Mouse (Mus musculus) MEL (cell line): ENCODE measurements around the gene Dennd4a. TPM values are rescaled to one million over a fixed set of nuclear protein-coding genes. Genes with fewer than 3 reads are reported as not detected.

Experiments
- DNase-seq: peaks from one replicate; pipeline ENCODE4 v3.0.0; 2011; ENCODE audit warnings: low read depth, low spot score
- H3K27ac ChIP-seq: 2 replicates; pipeline ENCODE4 v1.5.1; 2012; ENCODE audit warnings: low read depth, mild to moderate bottlenecking, control low read depth, low read length, moderate library complexity; ENCODE audit not compliant: control insufficient read depth
- H3K27me3 ChIP-seq, 2 experiments: fragments of 150-350 bp in 1 of 2; sonication (generic) in 1 of 2; 2 replicates each; pipeline ENCODE4 v1.6.1; 2012; ENCODE audit warnings: low read length in 2 of 2, mild to moderate bottlenecking in 2 of 2, improper control_type of control experiment in 1 of 2, moderate library complexity in 1 of 2; ENCODE audit not compliant: insufficient read depth in 2 of 2, control insufficient read depth in 1 of 2
- H3K36me3 ChIP-seq, 2 experiments: 2 replicates each; pipeline ENCODE4 v1.6.1; 2012 to 2014; ENCODE audit warnings: low read length in 2 of 2, improper control_type of control experiment in 1 of 2, inconsistent platforms in 1 of 2, mild to moderate bottlenecking in 1 of 2; ENCODE audit not compliant: insufficient read depth in 2 of 2, control insufficient read depth in 1 of 2
- H3K4me1 ChIP-seq, 2 experiments: fragments of 150-350 bp in 1 of 2; sonication (generic) in 1 of 2; 2 replicates each; pipeline ENCODE4 v1.6.1; 2012; ENCODE audit warnings: low read length in 2 of 2, improper control_type of control experiment in 1 of 2, mild to moderate bottlenecking in 1 of 2; ENCODE audit not compliant: insufficient read depth in 2 of 2, control insufficient read depth in 1 of 2
- H3K4me3 ChIP-seq, 2 experiments: fragments of 150-350 bp in 1 of 2; sonication (generic) in 1 of 2; 2 replicates each; pipeline ENCODE4 v1.5.1; 2012; ENCODE audit warnings: low read depth in 2 of 2, low read length in 2 of 2, mild to moderate bottlenecking in 2 of 2, moderate library complexity in 2 of 2, control low read depth in 1 of 2, improper control_type of control experiment in 1 of 2; ENCODE audit not compliant: control insufficient read depth in 1 of 2, insufficient read depth in 1 of 2
- H3K79me2 ChIP-seq: 2 replicates; pipeline ENCODE4 v1.6.1; 2012; ENCODE audit warnings: mild to moderate bottlenecking, low read length, moderate library complexity; ENCODE audit not compliant: control insufficient read depth, poor library complexity, insufficient read depth
- H3K9ac ChIP-seq: 2 replicates; pipeline ENCODE4 v1.6.1; 2012; ENCODE audit warnings: low read depth, mild to moderate bottlenecking, control low read depth, low read length, moderate library complexity; ENCODE audit not compliant: control insufficient read depth, poor library complexity, severe bottlenecking
- H3K9me3 ChIP-seq: fragments of 150-350 bp; sonication (generic); replicated peaks from 2 replicates; pipeline ENCODE4 v1.6.1; 2012; ENCODE audit warnings: mild to moderate bottlenecking, low read length, improper control_type of control experiment, moderate library complexity; ENCODE audit not compliant: insufficient read depth
- BHLHE40 ChIP-seq: IDR thresholded peaks from 2 replicates; pipeline ENCODE4 v1.6.1; 2012; ENCODE audit warnings: low read depth, mild to moderate bottlenecking, inconsistent platforms, low read length, improper control_type of control experiment, borderline replicate concordance
- CHD1 ChIP-seq: IDR thresholded peaks from 2 replicates; pipeline ENCODE4 v1.6.1; 2012; ENCODE audit warnings: low read depth, mild to moderate bottlenecking, inconsistent platforms, low read length, improper control_type of control experiment
- ELF1 ChIP-seq: IDR thresholded peaks from 2 replicates; pipeline ENCODE4 v1.6.1; 2014; ENCODE audit warnings: low read depth, mild to moderate bottlenecking, inconsistent platforms, low read length, improper control_type of control experiment, moderate library complexity
- EP300 ChIP-seq, 2 experiments: IDR thresholded peaks; 2 replicates each; pipeline ENCODE4 v1.6.1; 2011; ENCODE audit warnings: improper control_type of control experiment in 2 of 2, low read length in 2 of 2, low read depth in 1 of 2, mild to moderate bottlenecking in 1 of 2
- MAFK ChIP-seq: IDR thresholded peaks from 2 replicates; pipeline ENCODE4 v1.6.1; 2011; ENCODE audit warnings: low read depth, mild to moderate bottlenecking, low read length, improper control_type of control experiment, borderline replicate concordance
- MAX ChIP-seq: IDR thresholded peaks from 2 replicates; pipeline ENCODE4 v1.6.1; 2011; ENCODE audit warnings: low read length, improper control_type of control experiment
- MAZ ChIP-seq: IDR thresholded peaks from 2 replicates; pipeline ENCODE4 v1.6.1; 2012; ENCODE audit warnings: low read depth, mild to moderate bottlenecking, inconsistent platforms, low read length, improper control_type of control experiment
- MXI1 ChIP-seq: IDR thresholded peaks from 2 replicates; pipeline ENCODE4 v1.6.1; 2011; ENCODE audit warnings: mild to moderate bottlenecking, low read depth, low read length, improper control_type of control experiment
- MYB ChIP-seq: IDR thresholded peaks from 2 replicates; pipeline ENCODE4 v1.6.1; 2011; ENCODE audit warnings: mild to moderate bottlenecking, low read depth, low read length, improper control_type of control experiment
- MYC ChIP-seq: IDR thresholded peaks from 2 replicates; pipeline ENCODE4 v1.6.1; 2011; ENCODE audit warnings: low read depth, mild to moderate bottlenecking, low read length, improper control_type of control experiment, moderate library complexity
- NELFE ChIP-seq: IDR thresholded peaks from 2 replicates; pipeline ENCODE4 v1.6.1; 2011; ENCODE audit warnings: low read depth, low read length, improper control_type of control experiment
- NRF1 ChIP-seq: IDR thresholded peaks from 2 replicates; pipeline ENCODE4 v1.6.1; 2014; ENCODE audit warnings: low read depth, mild to moderate bottlenecking, inconsistent platforms, low read length, improper control_type of control experiment, moderate library complexity; ENCODE audit not compliant: poor library complexity, insufficient read depth, severe bottlenecking
- POLR2A ChIP-seq, 2 experiments: IDR thresholded peaks; 2 replicates each; pipeline ENCODE4 v1.6.1; 2011 to 2012; ENCODE audit warnings: low read length in 2 of 2, mild to moderate bottlenecking in 2 of 2, control low read depth in 1 of 2, improper control_type of control experiment in 1 of 2, low read depth in 1 of 2, moderate library complexity in 1 of 2; ENCODE audit not compliant: control insufficient read depth in 1 of 2, insufficient read depth in 1 of 2, poor library complexity in 1 of 2
- RCOR1 ChIP-seq: IDR thresholded peaks from 2 replicates; pipeline ENCODE4 v1.6.1; 2012; ENCODE audit warnings: low read depth, mild to moderate bottlenecking, inconsistent platforms, low read length, improper control_type of control experiment
- SIN3A ChIP-seq: IDR thresholded peaks from 2 replicates; pipeline ENCODE4 v1.6.1; 2012; ENCODE audit warnings: low read length, improper control_type of control experiment, inconsistent platforms
- TAL1 ChIP-seq: IDR thresholded peaks from 2 replicates; pipeline ENCODE4 v1.6.1; 2012; ENCODE audit warnings: mild to moderate bottlenecking, inconsistent platforms, low read length, moderate library complexity, mixed read lengths
- TBP ChIP-seq: IDR thresholded peaks from 2 replicates; pipeline ENCODE4 v1.8.0; 2011; ENCODE audit warnings: low read depth, low read length, improper control_type of control experiment
- TCF12 ChIP-seq: IDR thresholded peaks from 2 replicates; pipeline ENCODE4 v1.6.1; 2014; ENCODE audit warnings: low read depth, mild to moderate bottlenecking, inconsistent platforms, low read length, improper control_type of control experiment, moderate library complexity
- UBTF ChIP-seq: IDR thresholded peaks from 2 replicates; pipeline ENCODE4 v1.6.1; 2012; ENCODE audit warnings: low read depth, mild to moderate bottlenecking, inconsistent platforms, low read length, improper control_type of control experiment, moderate library complexity, borderline replicate concordance; ENCODE audit not compliant: insufficient read depth
- USF1 ChIP-seq: IDR thresholded peaks from 2 replicates; pipeline ENCODE4 v1.6.1; 2014; ENCODE audit warnings: low read depth, mild to moderate bottlenecking, inconsistent platforms, low read length, improper control_type of control experiment, moderate library complexity
- ZC3H11A ChIP-seq: IDR thresholded peaks from 2 replicates; pipeline ENCODE4 v1.6.1; 2012; ENCODE audit warnings: low read depth, mild to moderate bottlenecking, inconsistent platforms, low read length, improper control_type of control experiment
- polyA plus RNA-seq, 2 experiments: library from polyadenylated mRNA; stranded (reverse) in 1 of 2; unstranded in 1 of 2; fragments of >175 nt in 1 of 2; fragments of >200 nt in 1 of 2; gene quantifications; 2 replicates each; pipeline versions ENCODE4 v1.2.1 to v1.2.4; 2012; ENCODE audit warnings: low replicate concordance in 2 of 2, low read depth in 1 of 2; ENCODE audit not compliant: insufficient read length in 2 of 2, insufficient read depth in 1 of 2, missing spikeins in 1 of 2
- total RNA-seq: library from RNA; depleted of rRNA; stranded (reverse); fragments of 300-350 nt; gene quantifications from 2 replicates; pipeline ENCODE4 v1.2.3, GENCODE M21; 2012

Dennd4a gene
- total and polyA plus RNA-seq, 3 experiments, result 7.7 to 74.8 (median 24.9) TPM

DNA sequence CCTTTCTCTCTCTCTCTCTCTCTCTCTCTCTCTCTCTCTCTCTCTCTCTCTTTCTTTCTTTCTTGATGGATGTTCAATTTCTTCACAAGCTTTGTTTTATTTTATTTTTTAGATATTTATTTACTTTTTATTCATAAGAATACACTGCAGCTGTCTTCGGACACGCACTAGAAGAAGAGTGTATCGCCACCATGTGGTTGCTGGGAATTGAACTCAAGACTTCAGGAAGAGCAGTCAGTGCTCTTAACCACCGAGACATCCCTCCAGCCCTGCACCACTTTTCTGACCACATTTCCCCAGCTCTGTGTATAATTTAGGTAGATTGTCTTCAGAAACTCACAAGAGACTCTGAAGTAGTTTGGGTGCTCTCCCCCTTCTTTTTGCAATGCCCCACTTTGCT is 37.2 kb upstream of the Dennd4a start (continued):
- TF ChIP-seq ELF1, result no peak
- no peak for TF ChIP-seq EP300 (IDR thresholded peaks at IDR 0.05; ENCODE audit: low read depth in 1 of 2, low read length in 2 of 2)
- no peak for TF ChIP-seq POLR2A (IDR thresholded peaks at IDR 0.05; ENCODE audit: control insufficient read depth in 1 of 2, insufficient read depth in 1 of 2, low read depth in 1 of 2, low read length in 2 of 2, poor library complexity in 1 of 2)
- no peak for TF ChIP-seq CHD1
- TF ChIP-seq TBP, result no peak
- no peak for TF ChIP-seq UBTF
- TF ChIP-seq USF1, result no peak
- TF ChIP-seq MAZ, result no peak
- TF ChIP-seq TAL1, result no peak

DNA sequence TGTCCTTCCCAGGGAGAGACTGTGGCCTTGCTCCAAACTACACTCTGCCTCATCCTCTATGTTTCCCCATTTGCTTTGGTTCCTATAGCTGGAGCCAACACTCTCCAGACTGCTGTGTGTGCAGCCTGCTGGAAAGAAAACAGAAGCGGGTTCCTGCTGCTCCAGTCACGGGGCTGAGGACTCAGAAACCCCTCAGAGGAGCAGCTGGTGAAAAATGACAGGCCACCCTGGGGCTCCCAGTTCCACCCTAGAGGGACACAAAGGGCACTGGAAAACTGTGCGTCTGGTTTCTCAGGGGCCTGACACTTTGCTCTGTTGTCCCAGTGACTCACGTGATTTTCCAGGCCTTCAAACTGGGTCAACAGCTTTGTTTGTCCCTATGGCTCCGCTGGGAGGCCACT is 36.7 kb upstream of the Dennd4a start:
- TF ChIP-seq TBP (no peak), TAL1 (no peak), MAX (no peak), POLR2A (IDR thresholded peaks at IDR 0.05; ENCODE audit: control insufficient read depth in 1 of 2, insufficient read depth in 1 of 2, low read depth in 1 of 2, low read length in 2 of 2, poor library complexity in 1 of 2) (no peak), UBTF (no peak), MYB (no peak), ELF1 (no peak), BHLHE40 (no peak), MYC (no peak), CHD1 (no peak), SIN3A (no peak), NELFE (no peak), MAFK (no peak)
- H3K9me3 ChIP-seq, result no peaks in the 10 kb centered on the region
- H3K4me3 ChIP-seq, result no peak overlapping the region
- no peak overlapping the region for H3K9ac ChIP-seq
- peaks cover 0 to 6% of the 10 kb centered on the region in 2 experiments; a peak in 2 of 4 replicates for H3K36me3 ChIP-seq
- no peaks in the 10 kb centered on the region for H3K27me3 ChIP-seq
- DNase-seq, result no peak
- H3K27ac ChIP-seq, result no peak overlapping the region
- no peaks in the 10 kb centered on the region for H3K79me2 ChIP-seq
- H3K4me1 ChIP-seq, result peaks cover 0 to 10% of the 10 kb centered on the region in 2 experiments; a peak in 2 of 4 replicates

DNA sequence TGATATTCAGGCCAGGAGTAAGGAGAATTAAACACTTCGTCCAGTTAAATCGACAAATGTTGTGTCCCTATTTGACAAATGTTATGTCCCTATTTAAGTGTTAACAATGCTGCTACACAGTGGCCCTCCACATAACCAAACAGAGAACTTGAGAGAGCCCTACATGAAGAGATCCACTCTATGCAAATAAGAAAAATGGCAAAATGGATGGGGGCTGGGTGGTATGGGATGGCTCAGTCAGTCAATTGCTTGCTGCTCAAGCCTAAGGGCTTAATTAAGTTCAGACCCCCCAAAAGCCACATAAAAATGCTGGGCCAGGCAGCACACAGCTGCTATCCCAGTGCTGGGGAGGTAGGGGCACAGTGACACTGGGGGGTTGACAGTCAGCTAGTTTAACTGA is 36.3 kb upstream of the Dennd4a start:
- no peak for DNase-seq
- TF ChIP-seq ZC3H11A (no peak), RCOR1 (no peak), TBP (no peak), MYC (no peak), POLR2A (IDR thresholded peaks at IDR 0.05; ENCODE audit: control insufficient read depth in 1 of 2, insufficient read depth in 1 of 2, low read depth in 1 of 2, low read length in 2 of 2, poor library complexity in 1 of 2) (no peak), MAFK (no peak), USF1 (no peak), TCF12 (no peak), EP300 (IDR thresholded peaks at IDR 0.05; ENCODE audit: low read depth in 1 of 2, low read length in 2 of 2) (no peak), BHLHE40 (no peak), NRF1 (no peak), MYB (no peak), MAX (no peak), CHD1 (no peak), MXI1 (no peak)
- H3K9ac ChIP-seq, result no peak overlapping the region
- H3K27ac ChIP-seq, result no peak overlapping the region
- H3K27me3 ChIP-seq, result no peaks in the 10 kb centered on the region
- peaks cover 0 to 6% of the 10 kb centered on the region in 2 experiments; a peak in 2 of 4 replicates for H3K36me3 ChIP-seq
- no peaks in the 10 kb centered on the region for H3K9me3 ChIP-seq
- no peak overlapping the region for H3K4me3 ChIP-seq
- H3K79me2 ChIP-seq, result no peaks in the 10 kb centered on the region
- H3K4me1 ChIP-seq, result peaks cover 0 to 13% of the 10 kb centered on the region in 2 experiments; a peak in 2 of 4 replicates
